Mouse (Mus musculus): ENCODE measurements around the gene Ppfibp2.
A peak's percentile ranks its signal among the peaks of the same experiment; 100 is the strongest.

The Ppfibp2 gene

GRCm38 (mm10) chr7:107594857-107595402 is at the start of gene Ppfibp2:
Ppfibp2 (plus strand) TSS chr7:107595207.
- DNase-seq (ENCODE audit: low spot score), result peak; percentile 90

DNA sequence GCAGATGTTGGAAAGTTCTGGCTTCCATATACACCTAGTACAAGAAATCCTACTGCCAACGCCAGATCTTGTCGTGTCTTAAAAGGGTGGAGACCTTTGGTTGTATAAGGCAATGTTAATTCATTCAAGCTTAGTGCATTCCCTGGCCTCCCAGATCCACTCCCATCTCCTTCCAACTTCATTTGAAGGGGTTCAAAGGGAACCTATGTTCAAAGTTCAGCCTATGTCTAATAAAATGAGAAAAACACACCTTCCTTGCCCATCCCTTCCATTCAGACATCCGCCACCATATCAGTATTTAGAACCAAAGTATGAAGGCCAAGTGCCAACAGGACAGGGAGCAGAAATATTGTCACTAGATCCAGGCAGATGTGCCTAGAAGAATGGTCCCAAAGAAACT is 47.1 kb upstream of the Ppfibp2 start:
- no peak for DNase-seq (ENCODE audit: low spot score)

GRCm38 (mm10) chr7:107553461-107553860 is 41.5 kb upstream of the Ppfibp2 start:
- no peak for DNase-seq (ENCODE audit: low spot score)

DNA sequence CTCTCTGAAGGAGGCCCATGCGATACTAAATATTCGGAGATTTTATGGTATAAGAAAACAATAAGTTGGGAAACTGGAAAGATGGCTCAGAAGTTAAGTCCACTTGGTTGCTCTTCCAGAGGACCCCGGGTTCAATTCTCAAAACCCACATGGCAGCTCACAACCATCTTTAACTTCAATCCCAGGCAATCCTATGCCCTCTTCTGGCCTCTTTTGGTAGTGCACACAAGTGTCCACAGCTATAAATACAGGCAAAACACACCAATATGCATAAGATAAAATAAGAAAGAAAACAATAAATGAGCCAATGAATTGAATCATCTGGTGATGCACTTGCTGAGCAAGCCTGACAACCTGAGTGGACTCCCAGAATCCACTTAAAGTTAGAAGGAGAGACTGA is 39.1 kb upstream of the Ppfibp2 start:
- DNase-seq (ENCODE audit: low spot score), result peak; percentile 37

DNA sequence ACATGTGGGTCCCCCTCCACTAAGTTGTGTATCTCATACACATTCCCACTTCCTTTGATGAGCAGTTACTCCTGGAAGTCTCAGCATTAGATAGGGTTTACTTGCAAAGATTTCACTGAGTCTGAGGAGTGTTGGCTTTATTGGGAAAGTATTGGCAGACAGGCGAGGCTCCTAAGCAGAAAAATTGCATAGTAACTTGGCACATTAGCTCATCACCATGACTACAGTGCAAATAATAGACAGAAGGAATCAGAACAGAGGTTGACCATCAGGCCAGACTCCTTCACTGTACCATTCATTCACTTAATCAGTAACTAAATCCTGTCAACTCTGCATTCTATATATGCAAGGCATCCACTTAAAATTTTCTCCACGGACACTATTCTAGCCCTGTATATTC is 34.3 kb upstream of the Ppfibp2 start:
- no peak for DNase-seq (ENCODE audit: low spot score)

GRCm38 (mm10) chr7:107561584-107561983 is 33.4 kb upstream of the Ppfibp2 start:
- no peak for DNase-seq (ENCODE audit: low spot score)

GRCm38 (mm10) chr7:107563727-107564126 is 31.3 kb upstream of the Ppfibp2 start:
- DNase-seq (ENCODE audit: low spot score), result peak; percentile 49

- DNase-seq (ENCODE audit: low spot score), result peak; percentile 79
These were observed 27.7 kb upstream of the Ppfibp2 start, which contains the start of gene Olfml1 for GRCm38 (mm10) chr7:107567261-107567671. Olfml1 (plus strand) TSS chr7:107567446.

DNA sequence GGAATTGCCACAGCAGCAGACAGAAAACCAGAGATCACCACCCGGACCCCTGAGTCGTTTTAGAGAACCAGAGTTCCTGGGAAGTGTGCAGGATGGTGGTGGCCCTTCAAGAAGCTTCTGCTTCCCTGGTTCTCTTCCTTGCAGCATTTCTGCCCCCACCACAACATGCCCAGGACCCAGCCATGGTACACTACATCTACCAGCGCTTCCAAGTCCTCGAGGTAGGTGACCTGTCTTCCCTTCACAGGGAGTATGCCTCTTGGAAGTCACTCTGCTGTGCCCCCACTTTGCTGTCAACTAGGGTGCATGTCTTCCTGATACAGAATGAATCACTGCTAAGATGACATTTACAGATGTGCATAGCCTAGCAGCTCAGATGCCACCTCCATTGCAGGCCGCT is 27.3 kb upstream of the Ppfibp2 start:
- DNase-seq (ENCODE audit: low spot score), result no peak

GRCm38 (mm10) chr7:107568971-107569370 is 26.0 kb upstream of the Ppfibp2 start:
- no peak for DNase-seq (ENCODE audit: low spot score)

DNA sequence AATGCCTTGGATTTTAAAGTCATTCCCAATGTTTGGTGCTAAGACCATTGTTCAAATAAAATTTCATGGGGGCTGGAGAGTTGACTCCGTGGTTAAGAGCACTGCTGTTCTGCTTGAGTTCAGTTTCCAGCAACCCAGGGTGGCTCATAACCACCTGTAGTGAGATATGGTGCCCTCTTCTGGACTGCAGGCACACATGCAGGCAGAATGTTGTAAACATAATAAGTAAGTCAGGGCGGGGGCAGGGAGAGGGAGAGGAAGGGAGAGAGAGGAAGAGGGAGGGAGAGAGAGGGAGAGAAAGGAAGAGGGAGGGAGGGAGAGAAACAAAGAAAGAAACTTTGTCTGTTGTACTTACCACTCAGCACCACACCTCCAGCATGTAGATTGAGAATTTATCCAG is 21.2 kb upstream of the Ppfibp2 start:
- DNase-seq (ENCODE audit: low spot score), result peak; percentile 20

DNA sequence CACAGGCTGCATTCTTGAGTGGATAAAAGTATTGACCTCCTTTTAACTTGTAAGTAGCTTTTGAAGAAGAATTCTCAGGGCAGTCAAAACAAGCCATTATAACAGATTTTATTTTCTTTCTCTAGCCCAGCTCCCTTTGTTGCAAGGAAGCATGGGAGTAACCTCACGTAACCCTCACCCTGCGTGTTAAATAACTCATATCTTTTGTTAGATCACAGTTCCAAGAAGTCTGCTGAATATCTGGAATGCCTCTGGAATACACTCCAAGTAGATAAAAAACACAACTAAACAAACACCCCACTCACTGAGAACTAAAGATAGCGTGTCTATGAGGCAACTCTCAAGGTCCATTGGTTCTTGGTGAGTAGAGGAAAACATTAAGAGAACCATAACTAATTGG is 20.7 kb upstream of the Ppfibp2 start:
- DNase-seq (ENCODE audit: low spot score), result no peak

GRCm38 (mm10) chr7:107592641-107593040 is 2.4 kb upstream of the Ppfibp2 start:
- no peak for DNase-seq (ENCODE audit: low spot score)

DNA sequence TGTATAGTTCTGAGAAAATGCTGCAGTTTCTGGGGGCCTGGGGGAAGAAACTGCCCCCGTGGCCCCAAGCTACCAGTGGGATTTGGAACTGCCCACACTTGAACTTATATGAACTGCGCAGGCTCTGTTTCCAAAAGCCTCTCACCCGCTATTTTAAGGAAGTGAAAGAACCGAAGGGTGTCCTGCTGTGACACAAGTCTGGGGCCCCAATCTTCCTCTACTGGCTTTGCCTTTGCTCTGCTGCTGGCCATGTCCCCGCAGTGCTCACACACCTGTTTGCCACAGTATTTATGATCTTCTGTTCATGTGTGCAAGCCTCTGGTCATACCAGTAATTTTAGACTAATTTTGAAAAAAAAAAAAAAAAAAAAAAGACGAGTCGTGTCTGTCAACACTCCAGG is 1.1 kb upstream of the Ppfibp2 start:
- no peak for DNase-seq (ENCODE audit: low spot score)

DNA sequence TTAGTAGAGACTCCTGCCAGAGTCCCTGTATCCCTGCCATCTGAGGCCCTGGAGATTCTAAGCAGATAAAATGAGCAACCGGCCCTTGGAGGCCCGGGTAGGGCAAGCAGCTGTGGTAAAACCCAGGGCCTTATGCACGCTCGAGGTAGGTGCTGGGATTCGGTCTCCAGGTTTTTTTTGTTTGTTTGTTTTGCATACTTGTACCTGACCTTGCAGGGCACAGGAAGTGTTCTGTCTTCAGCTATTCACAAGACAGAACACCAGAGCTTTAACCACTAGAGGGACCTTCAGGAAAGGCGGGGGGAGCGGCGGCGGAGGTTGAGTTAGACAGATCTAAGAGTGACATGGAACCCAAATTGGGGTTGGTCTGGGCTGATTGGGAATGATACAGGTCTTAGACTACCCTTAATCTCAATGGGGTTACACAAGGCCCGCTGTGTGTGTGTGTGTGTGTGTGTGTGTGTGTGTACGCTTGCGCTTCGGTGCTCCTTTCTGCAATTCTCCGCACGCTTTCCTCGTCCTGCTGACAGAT is 616 bp upstream of the Ppfibp2 start:
- peak; percentile 79 for DNase-seq (ENCODE audit: low spot score)

DNA sequence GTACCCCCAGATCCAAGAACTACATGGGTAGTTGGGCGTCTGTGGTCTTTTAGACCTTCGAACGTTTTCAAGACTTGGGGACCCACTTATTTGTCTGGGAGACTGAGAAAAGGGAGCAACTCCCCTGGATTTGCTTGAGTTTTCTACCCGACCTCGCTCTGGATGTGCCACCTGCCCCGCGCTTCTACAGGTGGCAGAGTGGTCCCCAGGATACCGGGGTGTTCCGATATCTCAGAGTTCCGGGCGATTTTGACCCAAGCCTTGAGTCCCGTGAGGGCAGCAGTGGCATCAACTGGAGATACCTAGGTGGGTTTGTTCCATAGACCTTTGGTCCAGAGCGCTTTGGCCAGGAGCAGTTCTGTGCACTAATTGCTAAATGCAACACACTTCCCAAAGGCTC is 419 bp downstream of the Ppfibp2 start:
- DNase-seq (ENCODE audit: low spot score), result no peak

- DNase-seq (ENCODE audit: low spot score), result no peak
These were observed 1.7 kb downstream of the Ppfibp2 start for GRCm38 (mm10) chr7:107596753-107597152.

GRCm38 (mm10) chr7:107597956-107598355 is 2.9 kb downstream of the Ppfibp2 start:
- DNase-seq (ENCODE audit: low spot score), result no peak

GRCm38 (mm10) chr7:107600651-107601050 is 5.6 kb downstream of the Ppfibp2 start:
- DNase-seq (ENCODE audit: low spot score), result no peak

GRCm38 (mm10) chr7:107602505-107602904 is 7.5 kb downstream of the Ppfibp2 start:
- DNase-seq (ENCODE audit: low spot score), result no peak

DNA sequence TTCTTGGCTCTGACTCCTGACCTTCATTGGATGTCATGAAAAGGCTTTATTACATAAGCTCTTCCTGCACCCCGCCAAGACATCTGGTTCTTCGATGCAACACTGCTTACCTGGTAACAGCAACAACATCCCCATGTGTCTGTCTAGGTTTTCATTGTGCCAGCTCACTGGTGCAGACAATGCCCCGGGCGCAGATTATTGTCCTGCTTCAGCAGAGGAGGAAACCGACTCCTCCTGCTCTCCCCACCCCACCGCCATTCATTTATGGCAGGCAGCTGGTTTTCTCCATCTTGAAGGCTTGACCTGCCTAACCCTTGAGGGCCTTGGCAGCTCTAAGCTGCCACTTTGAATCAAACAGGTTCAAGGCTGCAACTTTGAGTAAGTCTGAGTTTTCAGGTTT is 7.9 kb downstream of the Ppfibp2 start:
- no peak for DNase-seq (ENCODE audit: low spot score)

GRCm38 (mm10) chr7:107607766-107608165 is 12.8 kb downstream of the Ppfibp2 start:
- no peak for DNase-seq (ENCODE audit: low spot score)

DNA sequence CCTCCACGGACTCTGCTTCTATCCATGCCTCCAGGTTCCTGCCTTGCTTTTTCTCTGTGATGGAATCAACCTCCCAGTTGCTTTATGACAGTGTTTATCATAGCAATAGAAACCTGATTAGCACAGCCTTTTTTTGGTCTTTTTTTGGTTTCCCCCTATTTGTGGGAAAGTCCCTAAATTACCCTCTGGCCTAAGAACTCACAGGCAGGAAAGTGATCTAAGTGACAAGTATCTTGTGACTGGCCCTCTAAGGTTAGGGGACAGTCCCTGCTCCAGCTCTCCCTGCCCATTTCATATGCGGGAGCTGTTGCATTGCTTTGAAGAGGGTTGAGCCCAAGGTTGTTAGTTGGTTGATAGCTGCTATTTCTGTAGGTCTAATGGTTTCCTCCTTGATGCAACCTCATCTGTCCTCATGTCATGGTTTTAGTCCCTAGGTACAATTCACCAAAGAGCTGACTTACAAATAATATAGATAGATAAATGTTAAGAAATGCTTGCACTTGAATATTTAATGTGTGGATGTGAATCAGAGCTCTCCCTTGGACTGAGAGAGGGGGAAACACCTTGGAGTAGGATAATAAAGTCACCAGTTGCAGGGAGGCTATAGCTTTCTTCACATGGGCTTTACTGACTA is 14.7 kb downstream of the Ppfibp2 start:
- no peak for DNase-seq (ENCODE audit: low spot score)

GRCm38 (mm10) chr7:107610880-107611279 is 15.9 kb downstream of the Ppfibp2 start:
- DNase-seq (ENCODE audit: low spot score), result no peak
